Mouse (Mus musculus): ENCODE data around the gene Sppl2b. TPM values are rescaled to one million over a fixed set of nuclear protein-coding genes. Genes with fewer than 3 reads are reported as not detected.

Gene Sppl2b
- polyA plus RNA-seq (2012; rRNA removed) = 58.7 and 66.2 TPM in 2 replicates

DNA sequence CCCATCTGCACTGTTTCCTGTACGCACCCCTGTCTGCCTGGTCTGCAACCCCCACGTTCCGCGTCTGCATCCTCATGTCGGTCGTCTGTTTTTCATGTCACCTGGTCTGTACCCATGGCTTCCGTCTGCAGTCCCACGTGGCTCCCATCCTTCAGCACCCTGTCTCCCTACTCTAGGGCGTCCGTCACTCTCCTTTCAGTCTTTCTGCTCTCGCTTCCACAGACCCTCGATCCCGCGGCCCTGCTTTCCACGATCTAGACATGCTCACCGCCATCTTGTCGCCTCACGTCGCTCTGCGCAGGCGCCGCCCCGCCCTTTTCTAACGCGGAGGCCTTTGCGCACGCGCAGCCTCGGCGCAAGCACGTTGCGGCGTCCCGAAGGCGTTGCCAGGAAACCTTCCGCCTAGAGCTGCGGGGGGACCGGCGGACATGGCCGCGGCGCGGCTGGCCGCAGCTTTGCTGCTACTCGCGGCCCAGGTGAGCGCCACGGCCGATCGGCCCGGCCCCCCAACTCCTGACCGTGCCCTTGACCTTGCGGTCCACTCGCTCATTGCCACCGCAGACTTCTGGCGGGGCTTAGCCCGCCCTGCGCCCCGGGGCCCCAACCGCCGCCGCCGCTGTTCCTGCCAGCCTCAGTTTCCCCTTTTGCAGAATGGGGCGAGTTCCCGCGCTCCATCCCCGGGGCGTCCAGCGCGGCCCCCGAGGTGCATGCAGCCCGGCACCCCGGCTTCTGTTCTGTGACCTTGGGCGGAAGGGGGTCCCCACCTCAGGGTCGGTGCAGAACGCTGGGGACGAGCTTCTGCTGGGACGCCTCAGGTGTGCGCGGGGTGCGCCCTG is at the start of gene Sppl2b, which contains the start of gene Lsm7:
Gene Sppl2b (plus strand): TSS at position 363 of the 836 bp plus-strand sequence.
Gene Lsm7 (minus strand): TSS at position 297 of the 836 bp plus-strand sequence.

GRCm38 (mm10) chr10:80813366-80813765 is 41.7 kb upstream of the Sppl2b start, which contains the start of gene Jsrp1:
Jsrp1 (minus strand) TSS chr10:80813498.

GRCm38 (mm10) chr10:80826151-80827062 is 28.7 kb upstream of the Sppl2b start, which contains the start of gene Oaz1:
Oaz1 (plus strand) TSS chr10:80826656.

GRCm38 (mm10) chr10:80843931-80844547 is 11.0 kb upstream of the Sppl2b start, which contains the start of gene Lingo3:
Lingo3 (minus strand) TSS chr10:80844039.

DNA sequence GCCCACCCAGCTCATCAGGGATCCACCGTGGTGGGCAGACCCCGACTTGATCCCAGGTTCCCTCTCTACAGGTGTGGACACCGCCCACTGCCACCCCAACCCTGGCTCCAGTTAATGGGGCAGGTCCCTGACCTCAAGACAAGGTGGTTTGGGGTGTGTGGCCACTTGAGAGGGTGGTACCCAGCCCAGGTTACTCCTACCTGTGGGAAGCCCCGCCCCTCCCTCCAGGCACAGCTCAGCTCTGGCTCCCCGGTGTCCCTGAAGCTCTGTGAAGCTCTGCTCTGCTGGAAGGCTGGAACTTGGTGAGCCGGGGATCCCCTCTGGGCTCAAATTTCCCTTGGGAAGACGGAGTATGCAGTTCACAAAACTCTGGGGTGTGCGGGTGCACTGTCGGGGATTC is 16.5 kb downstream of the Sppl2b start, which contains the start of gene Tmprss9:
Gene Tmprss9 (plus strand): TSS at position 268 of the 400 bp plus-strand sequence.

GRCm38 (mm10) chr10:80900318-80901247 is 45.5 kb downstream of the Sppl2b start, which contains the start of gene Timm13:
Timm13 (minus strand) TSS chr10:80900969.

DNA sequence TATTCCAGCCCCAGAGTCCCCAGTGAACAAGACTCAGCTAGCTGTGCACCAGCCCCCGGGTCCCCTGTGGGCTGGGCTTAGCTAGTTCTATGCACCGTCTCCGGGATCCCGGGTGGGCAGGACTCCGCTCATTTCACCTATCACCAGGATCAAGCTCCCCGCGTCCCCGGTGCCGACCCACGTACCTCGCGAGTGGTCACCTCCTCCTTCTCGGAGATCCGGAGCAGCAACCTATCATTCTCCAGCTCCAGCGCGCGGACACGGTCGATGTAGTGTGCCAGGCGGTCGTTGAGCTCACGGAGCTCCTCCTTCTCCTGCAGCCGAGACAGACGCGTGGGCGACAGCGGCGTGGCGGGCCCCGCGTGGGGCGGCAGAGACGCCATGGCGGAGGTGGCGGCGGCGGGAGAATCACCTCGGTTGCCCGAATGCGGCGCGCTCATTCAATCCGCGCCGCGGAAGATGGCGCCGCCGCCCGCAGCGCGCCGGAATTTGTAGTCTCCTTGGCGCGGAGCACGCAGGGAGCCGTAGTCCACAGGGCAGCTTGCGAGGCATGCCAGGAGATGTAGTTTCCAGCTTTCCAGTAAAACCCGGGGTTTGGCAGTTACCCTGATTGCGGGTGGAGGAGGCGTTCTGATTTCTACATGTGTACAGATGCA is 62.8 kb downstream of the Sppl2b start, which contains the start of gene Lmnb2:
Gene Lmnb2 (minus strand): TSS at position 467 of the 656 bp plus-strand sequence.

Other genes with a start within 250 kb of the Sppl2b start
- gene Gm49322, start 249.3 kb upstream of the Sppl2b start, polyA plus RNA-seq (2012; rRNA removed) = 1.0 and 1.4 TPM in 2 replicates
- 45.6 and 48.1 TPM in 2 replicates for gene Csnk1g2, start 232.4 kb upstream of the Sppl2b start, polyA plus RNA-seq (2012; rRNA removed)
- 7.5 and 8.3 TPM in 2 replicates for gene Btbd2, start 198.2 kb upstream of the Sppl2b start, polyA plus RNA-seq (2012; rRNA removed)
- gene Mknk2, start 177.2 kb upstream of the Sppl2b start, polyA plus RNA-seq (2012; rRNA removed) = 49.3 and 57.7 TPM in 2 replicates
- 11.6 and 12.9 TPM in 2 replicates for gene Mob3a, start 153.3 kb upstream of the Sppl2b start, polyA plus RNA-seq (2012; rRNA removed)
- gene Izumo4, start 153.1 kb upstream of the Sppl2b start, polyA plus RNA-seq (2012; rRNA removed) = 8.7 and 9.9 TPM in 2 replicates
- 22.8 and 25.7 TPM in 2 replicates for gene Ap3d1, start 113.0 kb upstream of the Sppl2b start, polyA plus RNA-seq (2012; rRNA removed)
- gene Dot1l, start 100.1 kb upstream of the Sppl2b start, polyA plus RNA-seq (2012; rRNA removed) = 6.3 and 11.7 TPM in 2 replicates
- 36.9 and 42.4 TPM in 2 replicates for gene Sf3a2, start 57.1 kb upstream of the Sppl2b start, polyA plus RNA-seq (2012; rRNA removed)
- 44.3 and 48.4 TPM in 2 replicates for gene Plekhj1, start 56.6 kb upstream of the Sppl2b start, polyA plus RNA-seq (2012; rRNA removed)
- gene Amh, start 50.0 kb upstream of the Sppl2b start, polyA plus RNA-seq (2012; rRNA removed) = 0.31 and 0.32 TPM in 2 replicates
- 0.03 and 0.50 TPM in 2 replicates for gene Jsrp1, start 41.8 kb upstream of the Sppl2b start, polyA plus RNA-seq (2012; rRNA removed)
- 574 and 704 TPM in 2 replicates for gene Oaz1, start 28.6 kb upstream of the Sppl2b start, polyA plus RNA-seq (2012; rRNA removed)
- gene Lingo3, start 11.2 kb upstream of the Sppl2b start, polyA plus RNA-seq (2012; rRNA removed) = not detected in 2 replicates
- 222 and 233 TPM in 2 replicates for gene Lsm7, start 66 bp upstream of the Sppl2b start, polyA plus RNA-seq (2012; rRNA removed)
- gene Tmprss9, start 16.6 kb downstream of the Sppl2b start, polyA plus RNA-seq (2012; rRNA removed) = 0.02 and 0.05 TPM in 2 replicates
- 99.7 and 111 TPM in 2 replicates for gene Timm13, start 45.7 kb downstream of the Sppl2b start, polyA plus RNA-seq (2012; rRNA removed)
- 11.5 and 11.8 TPM in 2 replicates for gene Lmnb2, start 63.0 kb downstream of the Sppl2b start, polyA plus RNA-seq (2012; rRNA removed)
- gene Gadd45b, start 74.8 kb downstream of the Sppl2b start, polyA plus RNA-seq (2012; rRNA removed) = 2.1 and 2.2 TPM in 2 replicates
- 0.25 and 0.29 TPM in 2 replicates for gene Gng7, start 159.7 kb downstream of the Sppl2b start, polyA plus RNA-seq (2012; rRNA removed)
- gene Diras1, start 170.4 kb downstream of the Sppl2b start, polyA plus RNA-seq (2012; rRNA removed) = 0.01 TPM in 1 of 2 replicates, not detected in the other
- gene Slc39a3, start 182.2 kb downstream of the Sppl2b start, polyA plus RNA-seq (2012; rRNA removed) = 3.4 and 3.8 TPM in 2 replicates
- gene Sgta, start 204.9 kb downstream of the Sppl2b start, polyA plus RNA-seq (2012; rRNA removed) = 33.9 and 37.4 TPM in 2 replicates
- 20.2 and 21.2 TPM in 2 replicates for gene Thop1, start 214.8 kb downstream of the Sppl2b start, polyA plus RNA-seq (2012; rRNA removed)
- 10.0 and 12.8 TPM in 2 replicates for gene Creb3l3, start 243.6 kb downstream of the Sppl2b start, polyA plus RNA-seq (2012; rRNA removed)